Comparison of ENCODE assay signal across 10 mouse cellular contexts in genomic region chr1:74950066-74950465, GRCm38 (mm10). TPM values are rescaled to one million over a fixed set of nuclear protein-coding genes. Genes with fewer than 3 reads are reported as not detected.
A peak's percentile ranks its signal among the peaks of the same experiment; 100 is the strongest.
DNase-seq lines count a peak whose midpoint lies in the region; ATAC-seq and TF ChIP-seq lines count a peak whose summit lies in the region.
"Had no signal": no experiment of that assay in that cellular context is flagged by ENCODE, and none has a peak within 500 bp of the region (broad histone marks: within the 10 kb centered on the region; RNA-seq: fewer than 3 reads in every experiment).

No protein-coding gene starts in this region.

- H3K9me3 ChIP-seq in E14TG2a.4 (ENCODE audit: low read length) = no peaks in the 10 kb centered on the region
- no peaks in the 10 kb centered on the region for H3K9me3 ChIP-seq in hindbrain, embryonic 10.5 days
- H3K9me3 ChIP-seq in liver, embryonic 16.5 days (replicated peaks; ENCODE audit: control insufficient read depth, low read length) = no peaks in the 10 kb centered on the region

- peak overlapping the region; percentile 66; the same call in 1 of the 2 replicates for H3K4me3 ChIP-seq in E14TG2a.4 (replicated peaks; ENCODE audit: low read length)
- peak overlapping the region; percentile 51; the same call in 1 of the 2 replicates for H3K4me3 ChIP-seq in hindbrain, embryonic 10.5 days
- H3K4me3 ChIP-seq in liver, embryonic 16.5 days (ENCODE audit: low read depth, low read length) = peak overlapping the region; percentile 56

- no peaks in the 10 kb centered on the region for H3K36me3 ChIP-seq in E14TG2a.4 (ENCODE audit: insufficient read depth, low read length)
- no peaks in the 10 kb centered on the region for H3K36me3 ChIP-seq in hindbrain, embryonic 10.5 days
- H3K36me3 ChIP-seq in liver, embryonic 16.5 days (ENCODE audit: control insufficient read depth, insufficient read depth) = no peaks in the 10 kb centered on the region

- H3K9ac ChIP-seq in liver, embryonic 16.5 days (ENCODE audit: low read depth, low read length) = peak overlapping the region; percentile 53

- H3K27me3 ChIP-seq in E14TG2a.4 (ENCODE audit: insufficient read depth, low read length) = peaks cover 96% of the 10 kb centered on the region
- peaks cover 99% of the 10 kb centered on the region for H3K27me3 ChIP-seq in hindbrain, embryonic 10.5 days (ENCODE audit: insufficient read depth, poor library complexity, severe bottlenecking)
- peaks cover 64% of the 10 kb centered on the region for H3K27me3 ChIP-seq in liver, embryonic 16.5 days (ENCODE audit: control insufficient read depth, insufficient read depth, low read depth, low read length)

- no peak for DNase-seq in frontal cortex, adult 2 months (ENCODE audit: extremely low spot score in 1 of 2, low spot score in 1 of 2)
- DNase-seq in hindbrain, embryonic 10.5 days (ENCODE audit: low spot score) = no peak
- DNase-seq in cerebellum, postnatal 25 days = no peak
- DNase-seq in cerebellum, adult 11-12 months = no peak
- no peak for DNase-seq in adrenal gland, adult 8-10 months
- DNase-seq: gastrocnemius, postnatal 36 days had no signal

- H3K4me1 ChIP-seq in E14TG2a.4 (replicated peaks; ENCODE audit: low read depth, low read length) = peaks cover 42% of the 10 kb centered on the region
- peaks cover 45% of the 10 kb centered on the region for H3K4me1 ChIP-seq in hindbrain, embryonic 10.5 days (replicated peaks)
- no peaks in the 10 kb centered on the region for H3K4me1 ChIP-seq in liver, embryonic 16.5 days (ENCODE audit: control insufficient read depth, low read depth, low read length)

- peak; percentile 33; the same call in 1 of the 2 replicates for ATAC-seq in frontal cortex, adult (ENCODE audit: low TSS enrichment)
- ATAC-seq in liver, embryonic 16.5 days (ENCODE audit: low read depth) = no peak
- ATAC-seq: CD4-positive, CD25-positive, alpha-beta regulatory T cell, adult 4 months had no signal

- peak overlapping the region; percentile 45 for H3K4me2 ChIP-seq in liver, embryonic 16.5 days (ENCODE audit: low read depth, low read length)

- WGBS in hindbrain, embryonic 10.5 days = 1% methylated on average over 16 of the region's 16 CpGs
- WGBS in liver, embryonic 16.5 days (ENCODE audit: insufficient replicate concordance) = 2% methylated on average over 16 of the region's 16 CpGs

- H3K27ac ChIP-seq in hindbrain, embryonic 10.5 days = no peak overlapping the region
- peak overlapping the region; percentile 12; the same call in 1 of the 2 replicates for H3K27ac ChIP-seq in liver, embryonic 16.5 days (ENCODE audit: low read length)

- no peak for TF ChIP-seq CTCF in E14TG2a.4 (conservative IDR thresholded peaks at IDR 0.05; ENCODE audit: low read length)

RNA-seq across cellular contexts. Expression of gene Ihh, which starts 1.4 kb away (rescaled TPM):
- 0.24 and 0.32 TPM in 2 replicates for polyA plus RNA-seq in frontal cortex, adult 2 months (2012; rRNA removed)
- 0.12 TPM in 2 replicates for polyA plus RNA-seq in hindbrain, embryonic 10.5 days (2016; fragmentation: Nextera tagmentation; extraction: Ambion mirVana)
- polyA plus RNA-seq in liver, embryonic 16.5 days (2015; fragmentation: Nextera tagmentation; extraction: Ambion mirVana) = 2.6 and 4.0 TPM in 2 replicates
- under 1 TPM in 3 of 4 experiments, not detected in 1; 0.16 to 0.20 (median 0.18) TPM for total RNA-seq in adrenal gland, adult 8-10 months (2022)
- polyA plus RNA-seq: CD4-positive, CD25-positive, alpha-beta regulatory T cell, adult 4 months had no signal

RNA-seq across cellular contexts. Expression of gene Cfap65, which starts 14.7 kb away (rescaled TPM):
- 7.0 and 7.3 TPM in 2 replicates for polyA plus RNA-seq in frontal cortex, adult 2 months (2012; rRNA removed)
- 0.50 and 1.7 TPM in 2 replicates for polyA plus RNA-seq in hindbrain, embryonic 10.5 days (2016; fragmentation: Nextera tagmentation; extraction: Ambion mirVana)
- polyA plus RNA-seq in liver, embryonic 16.5 days (2015; fragmentation: Nextera tagmentation; extraction: Ambion mirVana) = not detected in 2 replicates
- total RNA-seq in adrenal gland, adult 8-10 months (2022) = under 1 TPM in 1 of 4 experiments, not detected in 3; 0.03 TPM
- total RNA-seq: gastrocnemius, postnatal 36 days had no signal
- polyA plus RNA-seq: CD4-positive, CD25-positive, alpha-beta regulatory T cell, adult 4 months had no signal

RNA-seq across cellular contexts. Expression of gene Cryba2, which starts 57.1 kb away (rescaled TPM):
- 0.36 and 0.48 TPM in 2 replicates for polyA plus RNA-seq in frontal cortex, adult 2 months (2012; rRNA removed)
- polyA plus RNA-seq in hindbrain, embryonic 10.5 days (2016; fragmentation: Nextera tagmentation; extraction: Ambion mirVana) = not detected in 2 replicates
- polyA plus RNA-seq in liver, embryonic 16.5 days (2015; fragmentation: Nextera tagmentation; extraction: Ambion mirVana) = not detected in 2 replicates
- 1 to 10 TPM in 3 of 4 experiments, under 1 TPM in 1; 0.56 to 2.1 (median 1.4) TPM for total RNA-seq in adrenal gland, adult 8-10 months (2022)
- total RNA-seq: gastrocnemius, postnatal 36 days had no signal
- polyA plus RNA-seq: CD4-positive, CD25-positive, alpha-beta regulatory T cell, adult 4 months had no signal
